Mouse (Mus musculus): ENCODE measurements at regions not wholly inside any gene's neighbourhood (a gene's known extent, or its start where the extent isn't known, plus 50 kb on each side); places are given as distances from the start of the nearest gene placed in this dataset.
"Not testable (repeated sequence)": the region's sequence is repeated elsewhere in the genome, so short reads cannot be mapped to it uniquely, and the experiment has no call there.

DNA sequence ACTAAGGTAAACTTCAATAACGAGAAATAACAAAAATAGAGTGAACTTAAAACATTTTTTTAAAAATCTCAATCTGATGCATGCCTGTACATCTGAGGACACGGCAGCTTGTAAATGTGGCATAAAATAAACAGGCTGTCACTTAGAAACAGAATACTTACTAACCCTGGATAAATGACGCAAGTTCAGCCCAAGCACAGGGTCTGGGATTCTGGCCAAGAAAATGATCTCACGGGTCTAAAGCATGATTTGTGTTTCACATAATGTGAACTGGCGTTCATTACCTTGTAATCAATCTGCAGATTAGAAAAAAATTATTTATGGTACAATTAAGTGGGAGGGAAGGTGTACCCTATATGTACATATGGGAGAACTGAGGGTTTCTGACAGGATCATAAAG lies 512.1 kb upstream of the Vrk2 start:
- DNase-seq, result peak in 1 of 2 experiments; percentile 4

DNA sequence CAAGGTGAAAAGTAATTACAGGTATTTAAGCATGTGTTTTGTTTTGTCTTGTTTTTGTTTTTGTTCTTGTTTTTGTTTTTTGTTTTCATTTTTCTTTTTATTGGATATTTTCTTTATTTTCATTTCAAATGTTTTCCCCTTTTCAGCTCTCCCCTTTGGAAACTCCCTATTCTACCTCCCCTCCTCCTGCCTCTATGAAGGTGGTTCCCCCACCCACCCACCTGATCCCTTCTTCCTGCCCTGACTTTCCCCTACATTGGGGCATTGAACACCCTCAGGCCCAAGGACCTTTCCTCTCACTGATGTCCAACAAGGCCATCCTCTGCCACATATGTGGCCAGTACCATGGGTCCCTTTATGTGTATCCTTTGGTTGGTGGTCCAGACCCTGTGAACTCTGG lies 509.1 kb upstream of the Vrk2 start:
- no peak for DNase-seq

DNA sequence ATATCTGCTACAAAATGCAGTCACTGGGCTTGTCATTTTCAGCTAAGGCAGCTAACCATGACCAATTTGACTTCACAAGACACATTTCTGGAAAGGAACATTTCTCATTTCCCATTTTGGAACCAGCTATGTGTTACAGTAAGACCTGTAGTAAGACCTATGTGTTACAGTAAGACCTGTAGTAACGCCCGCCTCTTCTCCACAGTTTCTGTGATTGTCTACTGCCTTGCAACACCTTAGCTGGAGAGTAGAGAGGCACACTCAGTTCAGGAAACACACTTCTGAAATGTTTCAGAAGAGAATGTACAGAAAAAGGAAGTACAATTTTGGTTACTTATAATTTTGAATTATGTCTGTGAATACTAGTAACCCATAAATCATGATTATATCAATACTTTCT lies 508.2 kb upstream of the Vrk2 start:
- no peak for DNase-seq

DNA sequence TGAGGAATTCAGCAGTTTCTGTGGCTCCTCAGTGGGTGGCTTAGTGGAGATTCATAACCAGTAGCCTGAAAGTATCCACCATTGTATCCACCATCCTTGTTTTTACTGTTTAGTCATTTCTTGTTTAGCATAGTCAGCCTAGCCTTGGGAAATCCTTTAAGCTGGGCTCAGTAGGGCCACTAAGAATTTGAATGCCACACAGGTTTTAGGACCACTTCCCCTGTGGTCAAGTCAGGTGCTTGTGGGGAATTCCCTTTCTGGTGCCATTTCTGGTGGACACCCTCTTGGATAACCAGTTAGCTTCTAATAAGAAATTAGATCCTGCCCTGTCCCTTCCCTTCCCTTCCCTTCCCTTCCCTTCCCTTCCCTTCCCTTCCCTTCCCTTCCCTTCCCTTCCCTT lies 502.8 kb upstream of the Vrk2 start:
- DNase-seq, result no peak

DNA sequence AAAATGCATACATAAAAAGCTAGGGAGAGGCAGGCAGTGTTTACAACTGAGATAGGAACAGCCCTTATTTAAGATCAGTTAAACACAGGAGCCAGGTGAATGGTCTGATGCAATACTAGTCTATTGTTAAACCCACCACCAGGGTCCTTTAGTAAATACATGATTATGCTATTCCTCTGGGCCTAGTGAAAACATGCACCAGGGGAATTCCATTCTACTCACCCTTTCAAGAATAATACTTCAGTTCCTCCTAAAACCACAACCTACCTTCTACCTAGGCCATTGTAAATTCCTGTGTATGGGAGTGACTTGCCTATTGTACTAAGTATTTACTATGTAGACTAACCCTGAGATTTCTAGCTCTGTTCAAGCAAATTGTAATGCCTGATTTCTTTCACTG lies 501.7 kb upstream of the Vrk2 start:
- not testable (repeated sequence) for DNase-seq

DNA sequence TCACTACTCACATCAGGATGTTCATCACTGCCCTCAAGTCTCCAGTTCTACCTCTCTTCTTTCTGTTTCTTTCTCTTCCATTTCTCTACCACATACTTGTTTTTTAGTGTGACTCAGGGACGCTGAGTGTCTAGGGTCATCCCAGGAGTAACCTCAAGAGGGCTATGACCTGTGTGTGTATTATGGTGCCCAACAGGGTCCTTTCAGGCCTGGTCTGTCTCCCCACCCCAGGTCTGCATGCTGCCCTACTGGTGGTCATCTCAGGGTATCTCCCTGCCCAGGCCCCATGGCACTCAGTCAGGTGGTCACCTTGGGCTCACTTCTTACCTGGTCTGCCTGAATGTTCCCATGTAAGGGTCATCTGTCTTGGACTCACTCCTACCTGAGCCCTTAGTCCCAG lies 492.7 kb upstream of the Vrk2 start:
- DNase-seq, result no peak

DNA sequence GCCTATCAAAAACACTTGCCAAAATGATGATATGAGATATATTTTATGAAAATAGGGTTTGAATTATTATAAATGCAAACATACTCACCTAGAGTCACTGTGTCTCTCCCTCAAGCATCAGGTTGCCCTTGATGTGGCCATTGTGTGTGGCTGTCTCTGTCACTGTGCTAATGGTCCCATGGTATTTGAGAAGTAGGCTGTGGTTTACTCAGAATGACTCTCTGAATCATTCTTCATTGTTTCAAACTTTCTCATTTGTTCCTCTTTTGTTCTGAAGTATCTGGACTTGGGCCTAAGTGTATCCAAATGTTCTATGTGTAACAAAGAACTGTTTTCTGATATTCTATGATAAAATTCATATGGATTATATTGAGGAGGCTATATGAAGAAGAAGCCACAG lies 487.4 kb upstream of the Vrk2 start:
- no peak for DNase-seq

DNA sequence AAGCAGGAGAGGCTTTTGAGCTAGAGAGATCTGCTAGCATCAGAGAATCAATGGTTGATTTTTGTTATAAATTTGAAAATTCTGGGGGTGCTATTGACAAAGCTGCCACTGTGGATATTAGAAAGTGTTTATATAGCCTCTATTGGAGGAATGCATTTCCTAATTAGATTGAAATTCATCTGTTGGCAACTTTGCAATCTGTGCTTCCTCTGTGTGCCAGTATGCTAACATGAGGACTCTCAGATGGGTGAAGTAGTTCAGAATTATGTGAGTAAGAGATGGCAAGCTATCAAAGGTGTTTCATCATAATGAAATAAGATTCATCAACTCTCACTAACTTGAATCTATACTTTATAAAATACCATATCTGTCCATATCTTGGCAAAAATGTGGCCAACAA lies 476.6 kb upstream of the Vrk2 start:
- no peak for DNase-seq

DNA sequence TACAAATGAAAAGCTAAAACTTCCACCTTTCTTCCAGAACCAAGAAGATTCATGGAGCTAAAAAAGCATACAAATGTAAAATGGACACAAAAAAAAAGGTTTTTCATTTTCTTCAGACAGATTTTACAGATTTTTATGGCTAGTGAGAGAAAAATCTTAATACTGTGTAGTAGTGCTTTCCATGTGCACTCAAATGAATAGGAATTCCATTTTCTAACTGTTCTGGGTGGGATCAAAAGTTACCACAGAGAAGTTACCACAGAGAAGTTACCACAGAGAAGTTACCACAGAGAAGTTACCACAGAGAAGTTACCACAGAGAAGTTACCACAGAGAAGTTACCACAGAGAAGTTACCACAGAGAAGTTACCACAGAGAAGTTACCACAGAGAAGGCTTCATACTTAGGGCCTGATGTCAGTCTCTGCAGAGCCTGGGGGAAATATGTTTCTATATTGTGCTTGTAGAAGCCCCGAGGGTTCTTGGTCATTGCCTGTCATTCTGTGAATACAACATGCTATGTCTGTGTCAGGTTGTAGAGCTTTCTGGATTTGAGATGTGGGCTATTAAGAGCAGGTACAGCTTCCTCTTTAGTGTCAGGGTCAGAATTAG lies 433.5 kb upstream of the Vrk2 start:
- DNase-seq, result no peak

DNA sequence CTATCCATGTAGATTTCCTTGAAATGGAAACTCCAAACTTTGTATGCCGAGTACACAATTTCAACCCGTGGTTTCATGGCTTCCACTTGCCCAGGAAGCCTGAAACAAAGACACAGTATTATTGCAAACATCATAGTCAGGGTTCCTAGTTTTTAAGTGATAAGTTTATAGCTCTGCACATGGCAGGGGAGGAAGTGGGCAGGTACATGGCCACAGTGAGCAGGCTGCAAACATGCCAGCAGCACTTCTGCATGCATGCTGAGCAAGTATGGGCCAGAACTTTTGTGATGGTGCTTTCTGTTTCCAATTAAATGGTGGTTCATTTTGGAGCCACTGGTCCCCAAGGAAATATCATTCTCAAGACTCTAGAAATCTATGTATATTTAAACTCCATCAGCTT lies 431.7 kb upstream of the Vrk2 start:
- DNase-seq, result no peak

DNA sequence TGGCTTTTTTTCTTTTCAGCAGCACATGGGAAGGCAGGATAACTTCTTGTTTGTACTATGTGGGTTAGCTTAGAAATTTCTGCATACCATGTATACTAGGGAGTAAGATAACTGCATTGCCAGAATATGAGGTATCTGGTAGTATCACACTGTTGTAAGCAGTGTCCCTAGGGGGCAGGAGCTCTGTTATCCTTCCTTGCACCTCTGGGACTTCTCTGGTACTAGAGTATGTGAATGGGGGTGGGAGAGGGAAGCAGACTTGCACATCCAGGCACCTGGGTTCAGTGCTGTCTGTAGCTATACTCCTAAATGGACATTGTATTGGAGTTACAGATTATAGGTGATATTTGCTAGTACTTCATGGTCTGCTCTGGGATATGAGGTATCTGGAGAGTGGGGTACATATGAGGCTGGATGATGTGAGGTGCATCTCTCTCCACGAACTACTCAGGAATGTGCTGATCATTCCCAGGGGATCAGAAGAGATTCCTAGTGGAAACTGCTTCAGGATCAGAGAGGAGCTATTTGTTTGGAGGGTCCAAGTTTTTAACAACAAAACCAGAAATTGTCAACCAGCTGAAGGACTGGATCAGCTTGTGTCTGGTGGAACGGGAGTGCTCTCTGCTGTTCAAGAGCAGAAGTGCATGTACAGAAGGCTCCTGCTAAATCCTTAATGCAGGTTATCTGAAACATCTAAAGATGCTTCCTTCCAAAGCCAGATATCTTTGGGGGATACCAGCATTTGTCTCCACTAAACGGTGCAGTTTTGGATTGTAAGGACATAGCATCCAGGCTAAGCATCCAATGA lies 402.7 kb upstream of the Vrk2 start:
- peak in 1 of 2 experiments; percentile 3 for DNase-seq

DNA sequence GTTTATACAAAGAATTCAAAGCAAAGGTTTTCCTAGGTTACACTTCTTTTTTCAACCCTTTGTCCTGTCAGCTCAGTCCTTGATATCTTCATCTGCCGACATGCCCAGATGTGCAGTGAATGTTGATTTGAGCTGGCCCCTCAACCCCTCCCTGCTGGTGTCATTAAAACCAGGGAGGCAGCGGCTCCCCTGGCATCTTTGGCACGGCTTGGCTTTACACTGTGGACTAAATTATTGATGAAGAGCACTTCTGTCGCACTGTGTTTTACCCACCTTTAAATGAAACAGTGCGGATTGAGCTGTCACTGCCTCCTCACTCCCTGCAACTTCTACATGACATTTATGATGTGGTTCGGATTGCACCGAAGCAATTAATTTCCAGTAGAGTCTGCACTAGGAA lies 387.4 kb upstream of the Vrk2 start:
- no peak for DNase-seq

DNA sequence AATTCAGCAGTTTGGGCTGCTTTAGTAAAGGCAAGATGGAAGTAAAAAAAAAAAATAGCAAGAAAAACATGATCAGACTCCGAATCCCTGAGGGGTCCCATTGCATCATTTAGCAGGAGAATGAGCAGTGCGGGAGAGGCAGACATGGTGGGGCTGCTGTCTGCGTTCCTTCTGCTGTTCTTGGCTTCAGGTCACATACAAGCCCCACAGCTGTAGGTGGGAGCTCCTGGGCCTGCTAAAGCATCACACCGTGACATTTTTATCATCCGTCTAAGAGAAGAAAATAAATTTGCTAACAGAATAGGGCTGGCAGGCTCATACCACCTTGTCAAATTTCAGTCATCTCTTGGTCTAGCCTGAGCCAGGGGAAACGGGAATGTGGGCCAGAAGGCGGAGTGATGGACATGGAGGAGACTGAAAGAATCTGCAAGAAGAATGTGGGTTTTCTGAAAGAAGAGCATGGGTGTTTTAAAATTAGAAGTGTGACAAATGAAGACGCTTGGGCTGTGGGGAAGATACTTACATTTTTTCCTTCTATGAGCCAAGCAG lies 378.8 kb upstream of the Vrk2 start:
- DNase-seq, result no peak

DNA sequence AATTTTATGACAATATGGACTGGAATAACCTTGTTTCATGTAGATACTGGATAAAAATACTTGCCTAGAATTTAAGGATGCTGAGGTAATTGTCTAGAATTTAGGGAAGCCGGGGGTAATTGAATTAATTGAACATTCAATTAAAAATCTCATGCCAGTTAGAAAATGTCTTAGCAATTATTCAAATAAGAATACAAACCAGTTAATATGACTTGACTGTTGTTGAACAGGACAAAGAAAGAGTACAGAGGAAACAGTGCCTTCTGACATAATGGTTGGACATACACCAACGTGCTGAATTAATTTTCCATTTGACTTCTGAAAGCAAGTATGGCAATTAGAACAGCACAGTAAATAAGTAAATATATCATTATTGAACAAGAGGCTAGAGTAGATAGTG lies 377.4 kb upstream of the Vrk2 start:
- no peak for DNase-seq

DNA sequence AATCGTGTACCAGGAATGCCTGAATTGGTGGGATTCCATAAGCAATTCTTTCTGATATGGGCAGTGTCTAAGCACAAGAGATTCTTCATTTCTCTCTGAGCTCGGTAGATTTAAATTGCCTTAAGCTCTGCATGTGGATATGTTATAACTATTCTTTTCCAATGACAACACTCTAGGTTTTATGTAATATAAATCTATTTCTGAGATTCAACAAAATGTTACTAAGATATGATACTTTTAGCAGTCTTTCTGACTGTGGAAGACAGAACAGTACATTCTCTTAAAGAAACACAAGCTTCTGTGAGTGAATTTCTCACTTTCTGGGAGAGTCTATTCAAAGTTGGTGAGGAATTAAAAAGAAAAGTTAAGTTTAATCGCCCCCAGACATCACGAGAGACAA lies 373.6 kb upstream of the Vrk2 start:
- no peak for DNase-seq

DNA sequence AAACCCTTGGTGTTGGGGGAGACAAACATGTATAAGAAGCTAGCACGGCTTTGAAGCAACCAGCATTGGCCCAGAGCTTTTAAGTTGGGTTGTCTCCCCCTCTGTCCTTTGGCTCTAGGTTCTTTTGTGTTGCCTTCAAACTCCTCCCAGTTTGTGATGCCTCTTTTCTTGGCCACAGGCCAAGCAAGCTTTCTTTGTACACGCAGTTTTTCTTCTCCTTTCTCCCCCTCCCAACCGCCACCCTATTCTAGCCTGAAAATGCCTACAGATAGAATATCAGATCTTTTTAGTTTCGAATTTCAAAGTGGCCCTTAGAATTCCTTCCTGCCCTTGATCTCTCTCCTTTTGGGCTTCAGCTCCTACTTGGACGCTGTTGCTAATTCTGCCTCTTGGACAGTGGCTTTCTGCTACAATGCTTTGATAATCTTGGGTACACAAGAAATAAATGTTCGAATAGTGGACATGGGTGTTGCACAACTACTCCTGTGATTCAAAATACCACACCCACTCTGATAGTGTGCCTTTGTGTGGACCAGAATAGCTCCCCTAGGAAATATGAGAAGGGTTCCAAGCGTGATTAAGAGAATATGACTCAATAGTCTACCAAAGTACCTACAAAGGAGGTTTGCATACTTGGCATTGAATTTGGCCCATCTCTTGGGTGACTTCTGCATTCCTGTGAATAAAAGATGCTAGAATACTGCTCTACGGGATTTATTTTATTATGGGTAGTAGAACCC lies 369.3 kb upstream of the Vrk2 start:
- DNase-seq, result peak; percentile 17 to 21

DNA sequence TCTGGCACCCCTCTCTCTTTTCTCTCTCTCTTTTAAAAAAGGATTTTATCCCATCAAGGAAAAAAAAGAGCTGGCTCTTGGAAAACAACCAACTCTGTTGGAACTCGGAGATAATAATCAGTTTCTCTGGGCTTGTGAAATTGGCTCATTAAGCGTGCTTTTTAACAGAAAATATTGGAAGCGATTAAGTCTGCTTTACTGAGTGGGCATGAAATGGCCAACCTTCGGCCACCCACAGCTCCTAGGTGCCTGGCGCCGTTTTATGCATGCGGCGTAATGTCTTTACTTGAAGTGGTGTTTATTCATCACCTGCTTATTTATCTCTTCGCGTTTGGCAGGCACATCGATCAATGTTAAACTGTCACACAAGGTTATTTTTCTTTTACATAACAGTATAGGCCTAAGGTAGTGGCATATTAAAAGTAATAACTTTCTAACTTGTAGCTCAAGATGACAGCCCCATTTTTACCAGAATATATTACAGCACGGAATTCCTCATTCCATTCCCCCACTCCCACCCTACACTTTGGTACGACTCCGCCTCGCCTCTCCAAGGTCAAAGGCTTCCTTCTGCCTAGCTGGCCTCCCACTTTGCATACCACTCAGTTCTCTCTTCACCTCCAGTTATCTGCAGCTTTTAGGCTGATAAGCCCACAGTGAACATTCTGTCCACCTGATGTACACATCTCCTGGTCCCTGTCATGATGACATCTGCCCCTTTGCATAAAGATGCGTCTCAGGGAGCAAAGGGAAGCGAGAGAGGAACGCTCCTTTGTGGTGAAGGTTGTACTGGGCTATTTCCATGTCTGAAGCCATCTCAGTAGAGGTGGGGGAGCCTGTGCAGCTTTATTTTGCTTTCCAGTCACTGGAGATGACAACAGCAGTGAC lies 368.5 kb upstream of the Vrk2 start:
- peak in 1 of 2 experiments; percentile 16 for DNase-seq

DNA sequence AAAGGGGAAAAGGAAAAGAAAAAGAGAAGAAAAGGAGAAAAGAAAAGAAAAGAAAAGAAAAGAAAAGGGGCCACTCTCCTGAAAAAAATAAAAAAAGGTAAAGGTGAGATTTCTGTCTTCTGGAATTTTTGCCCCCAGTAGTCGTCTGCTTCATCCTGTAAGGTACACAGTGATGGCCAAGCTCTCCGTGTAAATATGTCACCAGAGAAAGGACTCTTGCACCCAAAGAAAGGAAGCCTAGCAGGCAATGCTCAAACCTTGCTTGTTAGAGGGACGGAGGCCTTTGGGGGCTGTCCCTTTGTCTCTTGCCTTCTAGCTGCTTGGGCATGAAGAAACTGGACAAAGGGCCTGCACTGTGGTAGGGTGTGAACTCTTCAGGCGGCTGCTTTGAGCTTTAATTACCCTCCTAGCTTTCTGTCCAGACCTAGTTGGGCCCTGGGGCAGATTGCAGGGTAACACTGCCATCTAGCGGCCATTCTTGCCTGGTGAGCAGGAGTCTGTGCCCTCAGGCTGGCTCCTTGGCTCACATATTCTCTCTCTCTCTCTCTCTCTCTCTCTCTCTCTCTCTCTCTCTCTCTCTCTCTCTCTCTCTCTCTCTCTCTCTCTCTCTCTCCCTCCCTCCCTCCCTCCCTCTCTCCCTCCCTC lies 367.7 kb upstream of the Vrk2 start:
- peak; percentile 72 to 89 for DNase-seq

DNA sequence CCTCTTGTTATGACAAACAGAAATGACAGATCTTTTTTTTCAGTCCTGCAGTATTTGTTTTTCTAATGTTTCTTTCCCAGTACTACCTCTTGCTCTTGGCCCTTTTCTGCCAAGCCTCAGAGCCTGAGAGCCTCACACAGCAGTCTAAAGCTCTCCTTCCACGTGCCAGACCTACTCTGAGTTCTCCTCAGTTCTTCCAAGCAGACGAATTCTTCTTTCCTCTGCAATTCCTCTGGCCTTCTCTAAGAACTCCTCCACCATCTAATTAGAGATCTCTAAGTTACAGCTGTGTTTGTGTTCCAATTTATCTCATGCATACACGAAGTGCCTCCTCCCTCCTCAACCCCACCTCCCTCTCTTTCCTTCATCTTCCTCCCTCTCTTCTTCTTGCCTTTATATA lies 362.4 kb upstream of the Vrk2 start:
- DNase-seq, result no peak

DNA sequence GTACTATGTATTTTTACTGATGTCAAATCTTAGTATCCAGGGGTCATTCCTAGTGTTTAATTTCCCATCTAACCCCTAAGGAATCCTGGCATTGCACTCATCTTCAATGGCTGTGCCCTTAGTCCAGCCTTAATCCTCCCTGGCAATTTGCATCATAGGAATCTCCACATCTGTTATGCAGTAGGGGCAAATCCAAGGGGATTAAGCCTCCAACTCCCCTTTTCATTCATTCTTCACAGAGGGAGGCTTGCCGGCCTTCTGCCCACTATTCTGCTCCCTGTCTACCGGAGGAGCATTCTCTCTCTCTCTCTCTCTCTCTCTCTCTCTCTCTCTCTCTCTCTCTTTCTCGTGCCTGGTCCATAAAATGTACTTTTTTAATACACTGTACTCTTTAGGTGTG lies 338.0 kb upstream of the Vrk2 start:
- DNase-seq, result no peak

DNA sequence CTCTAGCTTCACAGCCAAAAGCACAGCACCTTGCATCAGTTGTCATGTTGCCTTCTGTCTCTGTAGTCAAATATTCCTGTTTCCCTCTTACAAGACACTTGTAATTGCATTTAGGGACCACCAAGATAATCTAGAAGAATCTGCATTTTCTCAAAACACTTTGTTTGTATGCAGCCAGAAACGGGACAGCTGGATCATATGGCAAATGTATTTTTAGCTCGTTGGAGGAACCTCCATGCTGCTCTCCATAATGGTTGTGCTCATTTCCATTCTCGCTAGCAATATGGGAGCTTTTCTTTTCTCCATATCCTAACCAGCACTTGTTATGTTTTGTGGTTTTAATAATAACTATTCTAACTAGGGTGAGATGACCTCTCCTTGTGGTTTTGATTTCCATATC lies 313.3 kb upstream of the Vrk2 start:
- no peak for DNase-seq

DNA sequence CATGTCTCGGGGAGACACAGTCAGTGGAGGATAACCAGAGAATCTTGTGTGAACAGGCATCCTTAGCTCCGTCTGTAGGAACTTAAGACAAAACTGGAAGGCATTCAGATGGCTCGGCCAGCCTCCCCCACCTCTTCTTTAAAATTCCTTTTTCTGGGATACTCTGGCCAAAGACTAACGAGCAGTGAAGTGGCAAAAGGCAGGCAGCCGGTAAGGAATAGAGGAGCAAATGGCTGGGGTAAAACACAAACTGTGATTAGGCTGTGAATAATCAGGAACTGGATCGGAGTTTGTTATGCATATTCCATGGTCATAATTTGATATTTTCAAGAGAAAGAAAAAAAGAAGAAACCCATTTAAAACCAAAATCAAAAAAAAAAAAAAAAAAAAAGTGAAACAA lies 287.8 kb upstream of the Vrk2 start:
- no peak for DNase-seq

Data from heart, adult 18-20 months (tissue).